Mouse (Mus musculus): ENCODE results near the gene Slc22a21.

DNA sequence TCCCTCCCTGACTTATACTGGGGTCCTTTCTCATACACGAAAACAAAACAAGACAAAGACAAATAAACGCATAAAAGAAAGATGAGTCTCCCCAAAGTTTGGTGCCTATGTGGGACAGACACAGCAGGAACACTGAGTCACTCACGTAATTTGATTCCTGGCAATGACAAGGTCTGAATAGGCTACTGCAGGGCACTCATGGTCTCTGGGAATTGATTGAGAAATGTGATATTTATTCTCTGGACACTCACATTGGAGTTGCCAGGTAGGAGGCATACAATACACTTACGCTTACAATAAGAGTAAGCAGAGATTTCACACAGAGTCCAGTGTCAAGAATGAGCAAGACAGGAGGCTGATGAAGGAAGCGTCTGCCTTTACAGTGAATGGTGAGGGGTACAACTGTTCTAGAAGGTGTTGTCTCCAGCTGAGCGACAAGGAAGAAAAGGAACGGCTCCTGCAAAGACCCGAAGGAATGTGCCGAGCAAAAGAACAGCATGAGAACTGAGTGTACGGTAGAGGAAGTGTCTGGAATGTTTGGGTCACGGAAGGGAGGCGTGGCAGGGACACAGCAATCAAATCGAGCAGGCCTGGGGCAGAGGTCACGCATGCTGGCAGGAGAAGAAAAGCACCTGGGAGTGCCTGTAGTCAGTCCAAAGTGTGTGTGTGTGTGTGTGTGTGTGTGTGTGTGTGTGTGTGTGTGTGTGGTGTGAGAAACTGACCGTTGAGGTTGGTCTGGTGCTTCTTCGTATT is 76.2 kb downstream of the Slc22a21 start:
- no peak for TF ChIP-seq POLR2A (IDR thresholded peaks at IDR 0.05; ENCODE audit: low read depth, low read length)
- TF ChIP-seq CTCF (IDR thresholded peaks at IDR 0.05; ENCODE audit: borderline replicate concordance, insufficient read depth, low read length), result no peak
